Mouse (Mus musculus) olfactory bulb, adult 2 months (tissue): ENCODE measurements around the gene Ap3b1.

Source experiments
- CTCF ChIP-seq: fragments of 200-500 bp; IDR thresholded peaks from 2 replicates; pipeline ENCODE4 v1.5.1; 2012; ENCODE audit warnings: low read depth, mild to moderate bottlenecking, low read length, moderate library complexity; ENCODE audit not compliant: insufficient read depth
- POLR2A ChIP-seq: fragments of 200-500 bp; IDR thresholded peaks from 2 replicates; pipeline ENCODE4 v1.6.1; 2012; ENCODE audit warnings: mild to moderate bottlenecking, low read depth, low read length, moderate library complexity; ENCODE audit not compliant: insufficient read depth

- TF ChIP-seq POLR2A (no peak), CTCF (no peak)
Measured at GRCm38 (mm10) chr13:94316975-94317511, 41.7 kb upstream of the Ap3b1 start.
